Mouse (Mus musculus): ENCODE results near the gene Rem2. TPM values are rescaled to one million over a fixed set of nuclear protein-coding genes. Genes with fewer than 3 reads are reported as not detected.

The Rem2 gene
- total RNA-seq, 2 experiments from 2014 or later = 26.9 to 31.5 TPM

- DNase-seq (ENCODE audit: low spot score in 2 of 2) = peak in 1 of 2 experiments; percentile 33
Observed at GRCm38 (mm10) chr14:54443712-54444618, 31.9 kb upstream of the Rem2 start.

DNA sequence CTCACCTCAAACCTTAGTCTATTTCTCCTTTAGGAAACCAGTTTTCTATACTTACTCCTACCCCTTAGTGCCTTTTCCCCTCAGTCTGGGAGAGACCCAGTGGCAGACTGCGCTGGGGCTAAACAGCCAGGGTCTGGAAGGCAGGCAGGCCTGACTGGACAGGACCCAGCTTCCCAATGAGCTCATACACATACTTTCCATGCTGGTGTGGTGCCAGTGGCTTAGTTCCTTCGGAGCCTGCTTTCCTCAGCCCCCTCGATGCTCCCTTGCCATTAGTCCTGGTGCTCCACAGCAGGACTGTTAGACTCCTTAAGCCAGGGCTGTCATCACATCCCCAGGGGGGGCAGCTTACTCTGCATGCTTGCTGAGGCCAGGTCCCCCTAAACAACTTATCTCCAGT is 30.4 kb upstream of the Rem2 start:
- DNase-seq (ENCODE audit: low spot score in 2 of 2) = no peak

DNA sequence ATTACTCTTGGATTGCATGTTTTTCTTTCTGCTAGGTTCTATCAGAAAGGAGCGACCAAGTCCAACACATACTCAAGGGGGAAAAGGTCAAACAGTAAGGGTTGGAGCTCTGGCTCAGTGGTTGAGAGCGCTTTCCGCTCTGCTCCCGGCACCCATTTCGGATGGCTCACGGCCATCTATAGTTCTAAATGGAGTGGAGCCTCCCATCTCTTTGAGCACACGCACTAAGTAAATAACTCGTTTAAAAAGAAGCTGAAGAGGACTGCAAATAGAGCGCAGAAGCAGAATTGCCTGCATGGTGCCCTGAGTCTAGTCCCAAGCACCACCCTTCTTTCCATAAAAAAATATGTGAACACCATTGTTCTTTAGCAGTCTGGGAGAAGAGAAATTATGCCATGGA is 22.3 kb upstream of the Rem2 start:
- DNase-seq (ENCODE audit: low spot score in 2 of 2) = no peak

- DNase-seq (ENCODE audit: low spot score in 2 of 2) = no peak
Observed at GRCm38 (mm10) chr14:54454669-54455528, 21.0 kb upstream of the Rem2 start.

GRCm38 (mm10) chr14:54457907-54458569 is 17.9 kb upstream of the Rem2 start:
- no peak for DNase-seq (ENCODE audit: low spot score in 2 of 2)

- DNase-seq (ENCODE audit: low spot score in 2 of 2) = no peak
Observed at GRCm38 (mm10) chr14:54462146-54462545, 13.8 kb upstream of the Rem2 start.

DNA sequence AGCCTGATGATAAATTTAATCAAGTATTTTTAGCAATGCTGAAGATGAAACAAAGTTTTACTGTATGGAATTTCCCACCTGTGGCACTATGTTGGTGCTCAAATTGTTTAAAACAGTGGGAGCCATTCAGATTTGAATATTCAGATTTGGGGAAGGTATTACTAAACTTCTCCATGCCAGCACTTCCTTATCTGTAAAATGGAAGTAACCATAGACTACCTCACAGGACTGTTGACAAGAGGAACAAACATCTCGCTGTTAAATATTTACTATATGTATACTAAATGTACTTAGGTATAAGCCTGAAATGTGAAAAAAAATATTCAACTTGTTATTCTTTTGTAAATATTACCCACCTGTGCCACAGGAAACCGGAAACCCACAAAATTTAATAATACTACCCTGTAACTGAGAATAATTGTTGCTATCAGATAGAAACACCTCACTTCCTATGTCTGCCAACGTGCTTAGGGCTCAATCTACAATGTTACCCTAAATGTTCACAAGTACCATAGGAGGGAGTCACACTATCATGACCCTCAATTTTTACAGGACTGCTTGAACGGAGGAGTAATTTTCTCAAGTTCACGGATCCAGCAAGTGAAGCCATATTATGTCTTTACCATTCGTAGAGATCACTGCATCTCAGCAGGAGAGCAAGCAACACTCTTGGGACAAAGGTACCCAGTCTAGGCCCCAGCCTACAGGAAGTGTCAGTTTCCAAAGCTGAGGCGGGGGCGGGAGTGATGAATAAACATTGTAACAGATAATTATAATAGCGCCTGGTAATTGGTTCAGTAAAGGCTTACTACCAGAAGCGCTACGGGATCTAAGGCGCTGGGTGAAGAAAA is 12.6 kb upstream of the Rem2 start:
- no peak for DNase-seq (ENCODE audit: low spot score in 2 of 2)

DNA sequence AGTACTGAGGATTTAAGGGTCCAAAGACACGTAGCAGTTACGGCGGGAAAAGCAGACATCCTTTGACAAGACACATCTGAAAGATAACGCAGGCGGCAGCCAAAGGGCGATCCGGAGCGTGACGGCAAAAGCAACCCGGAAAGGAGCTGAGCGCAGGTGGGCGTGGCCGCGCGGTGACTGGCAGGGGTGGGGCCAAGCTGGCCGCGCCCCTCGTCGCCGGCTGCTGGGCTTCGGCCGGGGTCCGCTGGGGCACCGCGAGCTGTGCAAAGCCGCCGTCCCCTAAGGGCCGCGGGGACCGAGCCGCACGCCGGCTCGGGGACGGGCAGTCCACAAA is 12.0 kb upstream of the Rem2 start, which contains the start of gene Lrp10:
TSS of gene Lrp10 (plus strand) at position 179 of the 334 bp plus-strand sequence.
- peak; percentile 82 to 87 for DNase-seq (ENCODE audit: low spot score in 2 of 2)

GRCm38 (mm10) chr14:54464293-54465005 is 11.5 kb upstream of the Rem2 start:
- peak; percentile 54 to 61 for DNase-seq (ENCODE audit: low spot score in 2 of 2)

GRCm38 (mm10) chr14:54471467-54471866 is 4.4 kb upstream of the Rem2 start:
- no peak for DNase-seq (ENCODE audit: low spot score in 2 of 2)

GRCm38 (mm10) chr14:54472671-54473070 is 3.2 kb upstream of the Rem2 start:
- DNase-seq (ENCODE audit: low spot score in 2 of 2) = no peak

DNA sequence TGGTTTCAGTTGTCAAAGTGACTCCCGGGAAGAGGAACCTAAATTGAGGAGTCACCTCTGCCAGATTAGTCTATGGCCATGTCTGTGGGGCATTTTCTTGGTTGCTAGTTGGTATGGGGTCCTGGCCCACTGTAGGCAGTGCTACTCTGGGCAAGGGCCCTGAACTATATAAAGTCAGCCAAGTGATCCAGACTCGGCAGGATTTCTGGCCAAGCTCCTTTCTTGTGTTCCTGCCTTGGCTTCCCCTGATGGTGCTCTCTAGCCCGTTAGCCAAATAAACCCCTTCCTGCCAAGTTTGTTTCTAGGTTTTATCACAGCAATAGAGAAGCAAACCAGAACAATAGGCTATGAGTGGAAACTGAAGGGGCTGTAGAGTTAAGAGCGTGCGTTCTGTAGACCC is 1.2 kb upstream of the Rem2 start:
- no peak for DNase-seq (ENCODE audit: low spot score in 2 of 2)

- DNase-seq (ENCODE audit: low spot score in 2 of 2) = no peak
Observed at GRCm38 (mm10) chr14:54477172-54477909, 1.4 kb downstream of the Rem2 start.

GRCm38 (mm10) chr14:54479451-54479920 is 3.6 kb downstream of the Rem2 start:
- no peak for DNase-seq (ENCODE audit: low spot score in 2 of 2)

DNA sequence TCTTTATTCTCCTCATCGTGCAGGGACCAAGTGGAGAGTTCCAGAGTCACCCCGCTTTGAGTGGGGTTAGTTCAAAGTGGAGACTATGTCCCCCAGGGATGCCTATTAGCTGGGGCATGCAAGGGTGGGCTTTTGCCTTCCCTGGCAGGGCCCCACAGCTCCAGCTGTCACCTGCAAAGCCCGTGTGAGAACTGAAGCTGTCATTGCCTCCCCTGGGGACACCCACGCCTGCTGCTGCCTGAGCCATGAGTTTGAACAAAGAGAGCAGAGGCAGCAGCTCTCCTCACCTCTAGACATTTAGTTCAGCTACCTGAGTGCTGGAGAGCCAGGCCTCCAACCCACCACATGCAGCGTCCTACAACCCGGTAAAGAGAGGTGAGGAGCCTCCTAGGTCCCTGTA is 4.8 kb downstream of the Rem2 start:
- DNase-seq (ENCODE audit: low spot score in 2 of 2) = no peak

DNA sequence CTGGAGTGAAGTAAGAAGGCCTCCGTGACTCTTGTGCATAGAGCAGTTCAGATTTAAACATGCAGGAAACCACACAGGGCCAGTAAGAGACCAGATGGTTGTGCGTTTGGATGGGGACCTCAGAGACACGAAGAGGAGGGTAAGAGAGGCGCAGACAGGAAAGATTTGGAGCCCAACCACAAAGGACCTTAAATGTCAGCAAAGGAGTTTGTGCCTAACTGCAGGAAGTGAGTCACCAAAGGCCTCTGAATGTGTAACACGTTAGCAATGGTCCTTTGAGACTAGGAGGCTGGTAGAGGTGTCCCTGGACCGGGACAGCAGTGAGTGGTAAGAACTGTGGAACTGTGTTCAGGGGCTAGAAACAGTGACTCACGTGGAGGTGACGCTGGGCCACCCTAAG is 5.5 kb downstream of the Rem2 start:
- no peak for DNase-seq (ENCODE audit: low spot score in 2 of 2)

GRCm38 (mm10) chr14:54482498-54482897 is 6.6 kb downstream of the Rem2 start:
- peak; percentile 44 to 46 for DNase-seq (ENCODE audit: low spot score in 2 of 2)

DNA sequence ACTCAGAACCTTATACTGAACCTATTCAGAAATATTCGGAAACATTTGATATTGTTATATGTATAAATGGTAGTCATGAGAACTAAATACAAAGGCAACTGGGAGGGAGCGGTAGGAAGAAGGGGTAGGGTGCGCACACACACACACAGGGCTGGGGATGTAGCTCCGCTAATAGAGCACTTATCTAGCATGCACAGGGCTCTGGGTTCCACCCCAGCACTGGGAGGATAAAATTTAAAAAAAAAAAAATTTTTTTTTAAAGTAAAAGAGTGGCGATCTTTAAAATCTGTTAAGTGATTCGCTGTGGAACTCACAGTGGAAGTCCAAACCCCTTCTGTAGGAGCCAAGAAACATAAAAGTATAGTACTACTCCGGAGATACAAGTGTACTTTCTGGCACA is 10.0 kb downstream of the Rem2 start:
- no peak for DNase-seq (ENCODE audit: low spot score in 2 of 2)

GRCm38 (mm10) chr14:54487732-54488131 is 11.8 kb downstream of the Rem2 start:
- DNase-seq (ENCODE audit: low spot score in 2 of 2) = no peak

All from layer of hippocampus, postnatal 10 days (tissue).